12 mouse cellular contexts compared by ENCODE assay signal in the genomic region with DNA sequence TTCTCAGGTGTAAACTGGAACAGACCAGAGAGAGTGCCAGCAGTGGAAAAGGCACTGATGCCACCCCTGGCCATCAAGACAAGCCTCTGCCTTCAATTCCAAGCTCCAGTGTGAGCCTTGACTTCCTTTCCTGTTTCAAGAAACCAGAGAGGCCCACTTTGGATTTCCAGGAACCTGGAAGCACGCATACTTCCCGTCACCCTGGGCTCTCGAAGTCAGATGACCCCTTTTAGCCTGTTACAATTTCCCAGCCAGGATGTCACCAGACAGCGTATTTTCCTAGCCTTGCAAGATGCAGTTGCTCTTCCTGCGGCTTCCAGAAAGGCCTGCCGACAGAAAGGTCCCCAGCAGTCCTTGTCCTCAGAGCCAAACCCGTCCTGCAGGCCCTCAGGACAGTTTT.
A peak's percentile ranks its signal among the peaks of the same experiment; 100 is the strongest.
DNase-seq lines count a peak whose midpoint lies in the region; ATAC-seq lines count a peak whose summit lies in the region.
"Had no signal": no experiment of that assay in that cellular context is flagged by ENCODE, and none has a peak within 500 bp of the region (broad histone marks: within the 10 kb centered on the region; RNA-seq: fewer than 3 reads in every experiment).

No protein-coding gene starts in this region.

- no peaks in the 10 kb centered on the region for H3K36me3 ChIP-seq in hindbrain, embryonic 10.5 days
- no peaks in the 10 kb centered on the region for H3K36me3 ChIP-seq in hindbrain, embryonic 14.5 days (replicated peaks; ENCODE audit: control insufficient read depth, insufficient read depth)
- no peaks in the 10 kb centered on the region for H3K36me3 ChIP-seq in lung, embryonic 16.5 days (ENCODE audit: control insufficient read depth, insufficient read depth, low read length)
- H3K36me3 ChIP-seq in limb, embryonic 10.5 days: no peaks in the 10 kb centered on the region
- H3K36me3 ChIP-seq: limb, embryonic 12.5 days; stomach, embryonic 15.5 days had no signal

- ATAC-seq in hindbrain, embryonic 14.5 days (ENCODE audit: low FRiP score): no peak
- no peak for ATAC-seq in lung, embryonic 16.5 days (ENCODE audit: low read depth)

- no peak overlapping the region for H3K4me2 ChIP-seq in hindbrain, embryonic 14.5 days (replicated peaks)
- no peak overlapping the region for H3K4me2 ChIP-seq in lung, embryonic 16.5 days (ENCODE audit: low read depth, low read length)
- H3K4me2 ChIP-seq: stomach, embryonic 15.5 days had no signal

- H3K27me3 ChIP-seq in hindbrain, embryonic 10.5 days (ENCODE audit: insufficient read depth, poor library complexity, severe bottlenecking): peaks cover 100% of the 10 kb centered on the region
- H3K27me3 ChIP-seq in hindbrain, embryonic 14.5 days (ENCODE audit: control insufficient read depth, insufficient read depth, low read length): peaks cover 61% of the 10 kb centered on the region
- H3K27me3 ChIP-seq in lung, embryonic 16.5 days (ENCODE audit: control insufficient read depth, insufficient read depth, low read depth, low read length): no peaks in the 10 kb centered on the region
- H3K27me3 ChIP-seq in limb, embryonic 10.5 days (ENCODE audit: low read depth, poor library complexity, severe bottlenecking): no peaks in the 10 kb centered on the region; the same call in 1 of the 2 replicates
- H3K27me3 ChIP-seq: stomach, embryonic 15.5 days had no signal

- no peak overlapping the region for H3K4me3 ChIP-seq in hindbrain, embryonic 10.5 days
- H3K4me3 ChIP-seq in hindbrain, embryonic 14.5 days (replicated peaks; ENCODE audit: low read length): no peak overlapping the region
- H3K4me3 ChIP-seq in lung, embryonic 16.5 days (ENCODE audit: low read length): no peak overlapping the region
- no peak overlapping the region for H3K4me3 ChIP-seq in limb, embryonic 10.5 days
- H3K4me3 ChIP-seq: layer of hippocampus, adult 2 months; limb, embryonic 12.5 days; stomach, embryonic 15.5 days had no signal

- peak overlapping the region; percentile 60 for H3K27ac ChIP-seq in hindbrain, embryonic 10.5 days
- no peak overlapping the region for H3K27ac ChIP-seq in hindbrain, embryonic 14.5 days
- peak overlapping the region; percentile 27; the same call in 1 of the 2 replicates for H3K27ac ChIP-seq in lung, embryonic 16.5 days (ENCODE audit: low read length)
- H3K27ac ChIP-seq in limb, embryonic 10.5 days: peak overlapping the region; percentile 57; the same call in 1 of the 2 replicates
- H3K27ac ChIP-seq: layer of hippocampus, adult 2 months; limb, embryonic 12.5 days; stomach, embryonic 15.5 days had no signal

- no peak overlapping the region for H3K9ac ChIP-seq in hindbrain, embryonic 14.5 days
- H3K9ac ChIP-seq in lung, embryonic 16.5 days (ENCODE audit: low read length): no peak overlapping the region
- H3K9ac ChIP-seq: limb, embryonic 12.5 days; stomach, embryonic 15.5 days had no signal

- H3K4me1 ChIP-seq in hindbrain, embryonic 10.5 days (replicated peaks): peaks cover 59% of the 10 kb centered on the region
- peaks cover 4% of the 10 kb centered on the region; the same call in 1 of the 2 replicates for H3K4me1 ChIP-seq in hindbrain, embryonic 14.5 days (replicated peaks; ENCODE audit: control insufficient read depth, insufficient read depth, low read length)
- H3K4me1 ChIP-seq in lung, embryonic 16.5 days (replicated peaks; ENCODE audit: control insufficient read depth, insufficient read depth, low read length): peaks cover 19% of the 10 kb centered on the region
- H3K4me1 ChIP-seq in limb, embryonic 10.5 days: peaks cover 50% of the 10 kb centered on the region

- no peak for DNase-seq in hindbrain, embryonic 10.5 days (ENCODE audit: low spot score)
- DNase-seq in hindbrain, embryonic 14.5 days (ENCODE audit: low spot score): no peak
- no peak for DNase-seq in lung, postnatal 25 days (ENCODE audit: low spot score)
- peak; percentile 21 for DNase-seq in heart, postnatal 4 days
- DNase-seq in limb, embryonic 10.5 days (ENCODE audit: low spot score): no peak
- no peak for DNase-seq in frontal cortex, postnatal 25 days (ENCODE audit: low spot score in 2 of 2)
- DNase-seq: cerebellum, adult 11-12 months; right cerebral cortex, postnatal 25 days had no signal

- WGBS in hindbrain, embryonic 10.5 days: 29% methylated on average over 7 of the region's 7 CpGs
- WGBS in hindbrain, embryonic 14.5 days: 32% methylated on average over 7 of the region's 7 CpGs
- WGBS in lung, embryonic 16.5 days: 37% methylated on average over 7 of the region's 7 CpGs
- 53% methylated on average over 7 of the region's 7 CpGs for WGBS in limb, embryonic 10.5 days

- H3K9me3 ChIP-seq in hindbrain, embryonic 10.5 days: no peaks in the 10 kb centered on the region
- no peaks in the 10 kb centered on the region for H3K9me3 ChIP-seq in hindbrain, embryonic 14.5 days (ENCODE audit: control insufficient read depth, low read length)
- H3K9me3 ChIP-seq in lung, embryonic 16.5 days (ENCODE audit: control insufficient read depth, low read length): no peaks in the 10 kb centered on the region
- no peaks in the 10 kb centered on the region for H3K9me3 ChIP-seq in limb, embryonic 10.5 days (replicated peaks)
- H3K9me3 ChIP-seq: limb, embryonic 12.5 days; stomach, embryonic 15.5 days had no signal
